ENCODE assay signal across 27 mouse cellular contexts in genomic region chr2:144763706-144764105, GRCm38 (mm10). TPM values are rescaled to one million over a fixed set of nuclear protein-coding genes. Genes with fewer than 3 reads are reported as not detected.
"Had no signal": no experiment of that assay in that cellular context is flagged by ENCODE, and none has a peak within 500 bp of the region (broad histone marks: within the 10 kb centered on the region; RNA-seq: fewer than 3 reads in every experiment).

No protein-coding gene starts in this region.

- H3K36me3 ChIP-seq: limb, embryonic 10.5 days; liver, embryonic 13.5 days had no signal

- H3K4me3 ChIP-seq: layer of hippocampus, adult 2 months; limb, embryonic 10.5 days; limb, embryonic 13.5 days; liver, embryonic 13.5 days had no signal

- H3K27me3 ChIP-seq: limb, embryonic 13.5 days; liver, embryonic 13.5 days had no signal

- DNase-seq: kidney, adult 2 months; layer of hippocampus, adult 9-11 months; liver; liver, embryonic 13.5 days; lung, embryonic 14.5 days; thymus, adult 18-20 months; thymus, postnatal 36 days had no signal

- H3K4me1 ChIP-seq: limb, embryonic 10.5 days; limb, embryonic 13.5 days; liver, embryonic 13.5 days had no signal

- ATAC-seq: intestine, postnatal 0 days; lung, postnatal 0 days had no signal

- H3K4me2 ChIP-seq: limb, embryonic 13.5 days; liver, embryonic 13.5 days; lung, embryonic 14.5 days had no signal

- H3K27ac ChIP-seq: kidney, postnatal 0 days; layer of hippocampus, adult 2 months; limb, embryonic 10.5 days; limb, embryonic 13.5 days; liver, embryonic 13.5 days; macrophage had no signal

- H3K9me3 ChIP-seq: limb, embryonic 10.5 days; liver, embryonic 13.5 days had no signal

- H3K9ac ChIP-seq: limb, embryonic 13.5 days; liver, embryonic 13.5 days; lung, embryonic 14.5 days had no signal

RNA-seq across cellular contexts. Expression of gene Scp2d1, which starts 59.8 kb away (rescaled TPM):
- total RNA-seq: layer of hippocampus, adult 2 months; layer of hippocampus, postnatal 25 days; left cerebral cortex, adult 18-20 months; left cerebral cortex, postnatal 25 days; megakaryocyte, adult 5-6 weeks had no signal
- polyA plus RNA-seq: intestine, postnatal 0 days; kidney, adult 2 months; kidney, embryonic 14.5 days; kidney, postnatal 0 days; large intestine, adult 2 months; limb, embryonic 10.5 days; limb, embryonic 13.5 days; liver, embryonic 13.5 days; liver, embryonic 16.5 days; lung, embryonic 14.5 days; lung, postnatal 0 days; macrophage; neural tube, embryonic 11.5 days; neural tube, embryonic 14.5 days; small intestine, adult 2 months; spleen, adult 2 months; stomach, embryonic 16.5 days; urinary bladder, adult 2 months had no signal
